Mouse (Mus musculus) gastrocnemius, adult 8-10 months (tissue): ENCODE measurements around the gene Msi2. TPM values are rescaled to one million over a fixed set of nuclear protein-coding genes. Genes with fewer than 3 reads are reported as not detected.

Source experiments
- DNase-seq, 2 experiments: peaks; one replicate each; pipeline ENCODE4 v3.0.0; 2022; ENCODE audit warnings: low spot score in 2 of 2
- total RNA-seq, 4 experiments: library from RNA; stranded (reverse); gene quantifications; 2 replicates each; pipeline ENCODE4 v1.2.4; 2022

Gene Msi2
- total RNA-seq: 100 to 1,000 TPM; 150 to 209 (median 176) TPM

DNA sequence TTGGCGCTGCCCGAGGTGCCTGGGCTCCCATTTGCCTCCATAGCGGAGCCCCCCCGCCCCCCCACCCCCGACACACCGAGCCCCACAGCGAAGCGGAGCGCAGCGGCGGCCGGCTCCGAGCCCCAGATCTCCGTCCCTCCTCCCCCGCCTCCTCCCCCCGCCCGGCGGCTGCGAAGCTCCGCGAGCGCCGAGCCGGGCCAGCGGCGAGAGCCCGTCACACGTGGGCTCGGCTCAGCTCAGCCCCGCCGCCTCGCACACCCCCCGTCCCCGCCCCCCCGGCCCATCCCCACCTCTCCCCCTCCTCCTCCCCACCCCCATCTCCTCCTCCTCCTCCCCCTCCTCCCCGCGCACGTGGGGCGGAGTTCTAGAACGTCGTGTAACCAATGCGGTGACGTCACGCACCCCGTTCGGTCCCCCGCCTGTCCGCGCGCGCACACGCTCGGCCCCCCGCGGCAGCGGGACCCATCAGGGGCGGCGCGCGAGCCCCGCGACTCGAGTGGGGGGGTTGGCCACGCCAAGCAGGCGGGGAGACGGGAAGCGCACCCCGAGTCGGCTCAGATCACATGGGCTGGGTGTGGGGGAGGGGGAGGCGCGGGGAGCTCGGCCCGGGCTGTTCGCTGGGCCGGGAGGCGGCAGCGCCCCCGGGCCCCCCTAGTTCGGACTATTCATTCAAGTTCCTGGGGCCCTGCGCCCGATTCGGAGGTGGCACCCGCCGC, at the start of gene Msi2:
TSS of gene Msi2 (minus strand) at position 464 of the 716 bp plus-strand sequence.
- DNase-seq: peak; percentile 86 to 88

DNA sequence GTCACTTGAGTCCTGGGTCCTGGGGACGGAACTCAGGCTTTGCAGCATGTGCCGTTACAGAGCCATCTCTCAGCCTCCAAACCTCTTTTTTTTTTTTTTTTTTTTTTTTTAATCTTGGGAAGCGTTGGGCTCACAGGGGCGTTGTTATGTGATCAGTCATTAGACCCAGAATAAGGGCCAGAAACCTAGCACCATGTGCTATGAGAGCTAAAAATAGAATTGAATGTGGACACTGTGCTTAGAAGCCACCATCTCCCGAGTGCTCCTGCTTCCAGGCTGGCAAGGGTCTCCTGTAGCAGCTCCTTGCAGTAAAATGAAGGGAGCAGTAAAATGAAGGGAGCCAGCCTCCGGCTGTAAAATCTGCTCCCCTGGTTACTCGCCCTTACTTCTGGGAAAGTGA, 47.3 kb upstream of the Msi2 start:
- DNase-seq: peak; percentile 15 to 19

DNA sequence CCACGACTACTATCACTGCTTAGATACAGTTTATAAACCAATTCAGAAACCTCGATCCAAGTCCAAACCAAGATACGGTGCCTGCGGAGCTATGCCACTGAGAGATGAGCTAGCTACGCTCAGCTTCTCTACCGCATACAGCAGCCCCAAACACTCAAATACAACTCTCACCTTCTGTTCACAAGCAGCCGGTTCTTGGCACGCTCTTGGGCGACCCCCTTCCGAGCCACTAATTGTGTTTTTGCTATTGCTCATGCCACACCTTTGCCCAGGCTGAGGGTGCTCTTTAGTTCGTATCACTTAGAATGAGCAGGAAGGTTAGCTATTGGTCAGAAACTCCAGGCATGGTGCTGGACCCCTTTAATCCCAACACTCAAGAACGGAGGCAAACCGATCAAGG, 45.1 kb upstream of the Msi2 start:
- DNase-seq: no peak

DNA sequence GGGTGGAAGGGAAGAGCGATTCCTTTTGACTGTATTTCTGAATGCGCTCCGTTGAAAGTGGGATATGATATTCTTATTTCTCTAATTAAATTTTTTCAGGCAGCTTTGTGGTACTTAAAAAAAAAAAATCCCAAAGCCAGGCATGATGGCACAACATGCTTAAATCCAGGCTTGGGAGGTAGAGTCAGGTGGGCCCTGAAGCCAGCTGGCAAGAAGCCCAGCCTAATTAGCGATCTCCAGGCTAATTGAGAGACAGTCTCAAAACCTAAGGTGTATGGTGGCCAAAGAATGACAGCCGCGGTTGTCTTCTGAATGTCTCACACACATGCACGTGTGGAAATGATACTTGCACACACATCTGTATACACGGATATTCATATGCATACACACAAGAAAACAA, 41.2 kb upstream of the Msi2 start:
- DNase-seq: no peak

DNA sequence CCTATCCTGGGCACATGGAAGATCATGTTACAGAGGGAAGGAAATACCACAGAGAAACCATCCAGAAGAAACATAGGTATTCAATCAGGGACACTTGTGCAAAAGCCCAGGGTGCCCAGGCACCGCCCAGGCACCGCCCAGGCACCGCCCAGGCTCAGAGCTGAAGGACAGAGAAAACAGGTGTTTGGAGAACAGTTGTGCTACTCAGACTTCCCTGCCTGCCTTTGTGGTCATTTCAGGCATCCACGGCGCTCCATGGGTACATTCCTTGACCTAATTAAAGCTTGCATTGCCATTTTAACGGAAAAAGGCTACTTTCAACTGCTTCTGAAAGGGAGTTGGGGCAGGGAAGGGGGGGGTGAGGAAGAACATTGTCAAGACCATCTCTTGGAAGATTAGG, 40.1 kb upstream of the Msi2 start:
- no peak for DNase-seq

DNA sequence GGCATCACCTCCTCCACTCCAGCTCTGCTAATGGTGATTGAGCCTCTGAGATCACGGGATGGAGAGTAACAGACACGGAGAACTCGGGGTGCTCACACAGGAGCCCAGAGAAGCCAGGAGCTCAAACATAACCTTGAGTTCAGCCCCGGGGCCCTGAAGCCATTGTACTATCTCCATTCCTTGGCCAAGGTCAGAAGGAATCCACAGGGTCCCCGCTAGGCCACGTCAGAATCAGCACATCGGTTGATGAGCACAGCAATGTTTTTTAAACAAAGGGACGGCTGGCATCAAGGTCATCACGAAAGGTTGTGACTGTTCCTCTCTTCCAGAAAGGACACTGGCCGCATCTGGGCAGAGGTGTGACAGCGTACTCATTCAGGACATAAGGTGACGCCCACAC, 27.0 kb upstream of the Msi2 start:
- no peak for DNase-seq

DNA sequence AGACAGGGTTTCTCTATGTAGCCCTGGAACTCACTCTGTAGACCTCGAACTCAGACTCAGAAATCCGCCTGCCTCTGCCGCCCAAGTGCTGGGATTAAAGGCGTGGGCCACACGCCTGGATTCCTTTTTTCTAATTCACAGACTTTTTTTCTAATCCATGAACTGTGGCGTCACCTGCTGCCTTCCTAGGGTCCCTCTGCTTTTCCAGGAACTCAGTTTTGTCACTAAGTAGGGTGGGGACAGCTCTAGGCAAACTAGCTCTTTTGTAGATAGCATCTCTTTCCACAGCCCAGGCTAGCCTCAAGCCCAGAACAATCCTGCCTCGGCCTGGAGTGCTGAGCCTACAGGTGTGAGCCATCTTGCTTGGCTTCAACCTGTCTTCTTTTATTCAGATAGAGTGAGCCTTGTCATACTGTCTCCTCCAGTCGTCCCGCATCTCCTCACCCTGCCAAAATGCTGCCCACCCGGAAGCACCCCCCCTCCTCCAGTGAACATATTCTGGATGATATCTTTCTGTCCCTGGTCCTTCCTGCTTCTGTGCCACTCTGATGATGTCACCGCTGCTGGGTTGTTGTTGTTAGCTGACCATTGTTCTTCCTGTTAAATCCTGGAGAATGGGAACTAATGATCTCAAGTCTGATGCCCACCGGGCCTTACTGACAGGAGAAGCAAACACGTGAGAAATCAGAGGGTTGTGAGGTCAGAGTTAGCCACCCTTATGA, 21.4 kb upstream of the Msi2 start:
- DNase-seq: no peak

DNA sequence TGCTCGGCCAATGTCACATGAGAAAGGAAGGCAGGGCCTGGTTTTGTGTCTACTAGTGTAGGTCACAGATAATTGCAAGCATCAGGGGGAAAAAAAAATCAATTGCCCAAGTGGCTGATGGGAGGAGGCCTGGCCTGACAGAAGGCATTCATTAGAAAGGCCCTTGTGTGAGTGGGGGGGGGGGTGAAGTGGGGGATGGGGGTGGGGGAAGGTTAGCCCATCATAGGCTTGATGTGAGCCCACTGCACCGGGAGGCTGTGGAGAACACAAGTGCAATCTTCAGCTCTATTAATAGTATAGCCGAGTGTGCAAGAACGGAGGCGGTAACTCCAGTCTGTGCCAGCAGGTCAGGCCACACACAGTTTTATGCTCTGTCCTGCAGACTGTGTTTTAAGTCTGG, 11.1 kb upstream of the Msi2 start:
- peak in 1 of 2 experiments; percentile 12 for DNase-seq

DNA sequence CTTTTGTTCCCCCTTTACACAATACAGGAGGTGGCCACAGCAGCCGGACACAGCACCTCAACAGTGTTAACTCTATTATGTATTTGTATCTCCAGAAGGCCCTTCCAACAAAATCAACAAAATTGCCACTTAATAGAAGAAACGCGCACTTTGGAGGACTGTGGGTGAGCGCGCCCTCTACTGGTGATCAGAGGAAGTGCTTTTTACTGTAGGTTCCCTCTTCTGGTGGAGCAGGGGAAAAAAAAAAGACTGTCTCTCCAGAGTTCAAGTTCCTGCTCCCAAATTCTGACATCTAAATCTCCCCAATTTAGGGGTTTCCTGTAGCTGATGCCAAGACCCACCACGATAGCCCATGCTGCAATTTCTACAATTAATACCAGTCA, 10.2 kb upstream of the Msi2 start:
- peak in 1 of 2 experiments; percentile 55 for DNase-seq

DNA sequence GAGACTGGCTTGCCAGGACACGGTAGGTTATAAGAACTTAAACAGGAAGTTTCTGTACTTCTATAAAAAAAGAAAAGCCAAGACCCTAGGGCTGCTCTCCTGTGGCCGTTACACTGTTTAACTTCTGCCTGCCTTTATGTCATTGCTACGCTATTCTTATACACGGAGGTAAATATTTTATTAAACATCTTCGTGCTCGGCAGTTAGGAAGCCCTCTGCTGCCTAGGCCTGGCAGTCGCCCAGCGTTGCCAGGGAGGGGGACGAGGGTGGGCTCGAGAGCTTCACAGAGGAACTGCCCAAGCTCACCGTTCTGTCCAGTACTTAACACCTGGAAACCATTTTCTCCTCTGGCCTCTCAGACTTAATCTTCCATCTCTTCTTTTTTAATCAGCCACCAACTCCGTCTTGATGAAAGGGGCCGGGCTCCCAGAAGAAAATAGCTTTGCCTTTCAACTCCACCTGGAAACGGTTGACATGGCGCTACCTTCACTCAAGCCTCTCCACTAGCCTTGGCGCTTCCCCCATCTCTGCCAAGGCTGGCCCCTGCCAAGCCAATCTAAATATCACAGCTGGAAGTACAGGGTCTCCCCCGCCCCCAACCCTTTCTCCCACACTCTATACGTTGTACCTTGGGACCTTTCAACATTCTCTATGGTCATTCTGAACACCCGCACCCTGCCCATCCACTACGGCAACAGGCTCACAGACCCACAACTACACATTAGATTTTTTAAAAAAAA, 9.6 kb upstream of the Msi2 start:
- DNase-seq: no peak

DNA sequence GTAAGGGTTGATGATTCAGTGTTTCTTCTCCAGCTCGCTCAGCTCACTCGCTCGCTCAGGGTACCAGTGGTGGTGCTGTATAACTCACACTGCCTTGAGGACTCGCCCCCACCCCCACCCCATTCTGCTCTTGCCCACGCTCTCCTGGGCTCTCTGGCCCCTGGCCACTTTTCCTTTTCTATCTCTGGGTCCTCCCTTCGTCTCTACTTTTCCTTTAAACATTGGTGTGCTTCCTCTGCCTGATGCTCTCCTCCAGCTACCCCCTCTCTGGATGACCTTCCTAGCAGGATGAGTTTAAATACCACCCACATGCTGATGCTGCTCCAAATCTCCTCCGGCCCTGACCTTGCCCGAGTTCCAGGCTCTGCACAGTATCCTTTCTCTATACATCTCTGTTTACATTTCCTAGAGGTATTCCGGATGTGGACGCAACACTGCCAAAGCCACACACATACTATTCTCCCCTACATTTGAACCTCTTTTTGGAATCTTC, 2.9 kb upstream of the Msi2 start:
- DNase-seq: no peak

DNA sequence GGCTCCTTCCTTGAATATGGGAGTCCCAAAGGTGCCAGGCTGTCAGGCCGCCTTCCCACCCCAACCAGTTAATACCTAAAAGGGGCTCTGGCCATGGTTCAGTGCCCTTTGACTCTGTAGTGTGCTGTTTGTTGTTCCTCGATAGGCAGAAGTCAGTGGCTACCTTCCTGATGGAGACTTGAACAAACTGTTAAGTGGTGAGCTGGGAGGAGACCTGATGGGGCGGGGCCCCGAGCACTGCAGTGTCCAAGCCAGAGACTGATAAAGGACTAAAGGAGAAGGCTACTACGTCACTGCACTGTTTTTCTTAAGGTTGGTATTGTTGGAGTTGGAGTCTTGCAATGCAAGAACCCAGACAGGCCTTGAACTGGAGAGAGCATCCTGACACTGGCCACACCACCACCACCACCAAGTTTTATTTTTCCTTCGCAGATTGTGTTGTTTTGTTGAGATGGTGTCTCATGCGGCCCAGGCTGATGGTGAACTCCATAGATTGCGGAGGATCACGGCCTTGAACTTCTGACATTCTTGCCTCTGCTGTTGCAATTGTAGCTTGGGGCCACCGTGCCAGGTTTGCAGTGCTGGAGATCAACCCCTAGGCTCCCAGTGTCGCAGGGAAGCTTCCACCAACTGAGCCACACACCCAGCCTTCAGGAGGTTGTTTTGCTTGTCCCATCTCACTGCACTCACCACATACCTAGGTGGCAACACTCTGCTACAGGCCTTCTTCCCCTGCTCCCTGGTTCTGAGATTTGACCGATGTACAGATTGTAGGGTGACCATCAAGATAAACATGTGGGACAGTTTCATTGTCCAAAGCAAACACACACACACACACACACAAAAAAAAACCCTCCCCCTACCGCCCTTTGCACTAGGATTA, 2.2 kb upstream of the Msi2 start:
- DNase-seq: no peak

DNA sequence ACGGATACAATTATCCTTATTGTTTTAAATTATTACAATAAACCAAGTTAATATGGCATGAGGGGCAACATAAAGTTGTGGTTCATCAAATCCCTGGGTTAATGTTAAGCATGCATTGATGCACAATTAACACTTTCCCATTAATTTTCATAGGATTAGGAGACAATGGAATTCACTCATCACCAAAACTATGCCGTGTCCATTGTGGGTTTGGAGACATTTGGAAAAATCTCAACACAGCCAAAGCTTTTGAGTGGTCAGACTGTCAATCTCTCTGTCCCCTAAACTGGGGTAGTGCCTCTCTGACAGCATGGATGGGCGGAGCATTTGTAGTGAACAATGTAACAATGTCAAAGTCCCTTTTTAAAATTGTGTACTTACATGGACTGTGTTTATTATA, 1.3 kb upstream of the Msi2 start:
- DNase-seq: no peak

DNA sequence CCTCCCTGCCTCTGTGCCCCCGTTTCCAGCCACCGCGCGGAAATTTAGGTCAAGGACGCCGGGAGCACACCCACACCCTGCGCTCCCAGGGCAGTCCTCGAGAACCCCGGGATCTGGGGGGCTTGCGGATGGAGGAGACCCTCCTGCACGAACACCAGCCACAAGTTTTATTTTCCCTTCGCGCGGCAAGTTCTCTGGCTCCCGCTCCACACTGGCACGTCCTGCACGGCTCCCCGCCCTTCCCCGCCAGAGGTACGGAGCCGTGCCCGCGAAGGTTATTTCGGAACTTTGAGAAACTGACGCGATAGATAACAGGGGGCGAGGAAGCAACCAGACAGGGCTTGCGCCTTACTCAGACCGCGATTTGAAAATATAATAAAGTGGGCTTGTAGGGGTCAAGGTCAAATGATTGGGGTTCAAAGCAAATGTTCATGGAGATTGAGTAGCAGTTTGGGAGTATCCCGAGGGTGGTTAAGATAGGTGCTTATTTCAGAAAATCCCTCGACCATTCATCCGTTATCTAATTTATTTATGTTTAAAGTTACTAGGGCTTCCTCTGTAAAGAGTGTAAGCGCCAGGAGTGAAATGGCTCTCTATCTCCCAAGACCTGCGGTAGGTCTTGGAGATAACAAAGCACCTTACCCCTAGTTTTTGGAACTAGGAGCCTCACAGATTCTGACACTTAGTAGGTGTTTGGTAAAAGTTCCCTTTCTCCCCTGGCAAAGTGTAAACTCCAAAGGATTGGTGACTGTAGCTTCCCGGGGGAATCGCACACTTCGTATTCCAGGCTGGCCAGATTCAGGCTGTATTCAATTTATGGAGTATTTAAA, 668 bp upstream of the Msi2 start:
- DNase-seq: no peak

DNA sequence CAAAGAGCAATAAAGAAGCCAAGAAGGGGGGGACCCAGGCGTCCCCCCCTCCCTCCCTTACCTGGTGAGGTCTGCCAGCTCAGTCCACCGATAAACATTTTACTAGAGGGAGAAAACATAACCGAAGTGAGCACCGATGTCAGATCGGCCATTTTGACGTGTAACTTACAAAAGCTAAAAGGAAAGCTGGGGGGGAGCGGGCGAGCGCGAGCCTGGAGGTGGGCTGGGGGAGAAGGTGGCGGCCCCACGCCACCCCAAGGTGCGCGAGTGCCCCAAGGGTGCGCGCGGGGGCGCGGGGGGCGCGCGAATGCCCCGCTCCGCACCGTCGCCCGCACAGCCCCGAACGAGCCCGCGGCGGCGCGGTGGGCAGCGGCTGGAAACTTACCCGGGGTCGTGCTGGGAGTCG, 666 bp downstream of the Msi2 start:
- no peak for DNase-seq

DNA sequence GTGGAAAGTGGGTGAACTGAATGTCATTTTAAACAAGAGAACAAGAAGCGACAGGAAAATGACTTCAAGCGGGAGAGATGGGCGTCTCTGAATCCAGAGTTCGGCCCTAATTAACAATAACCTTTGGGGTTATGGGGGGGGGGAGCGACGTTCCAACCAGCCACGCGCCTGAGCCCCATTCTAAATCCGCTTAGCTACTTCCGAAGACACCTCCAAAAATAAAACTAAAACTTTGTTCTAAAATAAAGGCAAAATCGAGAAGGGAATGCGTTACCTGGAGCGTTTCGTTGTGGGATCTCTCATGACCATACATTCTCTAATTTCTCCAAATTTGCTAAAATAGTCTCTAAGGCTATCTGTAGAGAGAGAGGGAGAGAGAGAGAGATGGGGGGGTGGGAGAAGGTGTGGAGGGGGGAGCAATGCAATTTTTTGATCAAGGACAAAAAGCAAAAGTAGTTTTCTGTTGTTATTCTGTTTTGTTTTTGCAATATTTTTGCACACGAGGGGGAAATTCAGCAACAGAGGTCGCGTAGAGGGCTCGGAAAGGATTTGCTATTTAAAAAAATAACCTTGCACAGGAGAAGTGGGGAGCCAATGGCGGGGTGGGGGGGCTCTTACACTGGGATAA, 1.2 kb downstream of the Msi2 start:
- no peak for DNase-seq

DNA sequence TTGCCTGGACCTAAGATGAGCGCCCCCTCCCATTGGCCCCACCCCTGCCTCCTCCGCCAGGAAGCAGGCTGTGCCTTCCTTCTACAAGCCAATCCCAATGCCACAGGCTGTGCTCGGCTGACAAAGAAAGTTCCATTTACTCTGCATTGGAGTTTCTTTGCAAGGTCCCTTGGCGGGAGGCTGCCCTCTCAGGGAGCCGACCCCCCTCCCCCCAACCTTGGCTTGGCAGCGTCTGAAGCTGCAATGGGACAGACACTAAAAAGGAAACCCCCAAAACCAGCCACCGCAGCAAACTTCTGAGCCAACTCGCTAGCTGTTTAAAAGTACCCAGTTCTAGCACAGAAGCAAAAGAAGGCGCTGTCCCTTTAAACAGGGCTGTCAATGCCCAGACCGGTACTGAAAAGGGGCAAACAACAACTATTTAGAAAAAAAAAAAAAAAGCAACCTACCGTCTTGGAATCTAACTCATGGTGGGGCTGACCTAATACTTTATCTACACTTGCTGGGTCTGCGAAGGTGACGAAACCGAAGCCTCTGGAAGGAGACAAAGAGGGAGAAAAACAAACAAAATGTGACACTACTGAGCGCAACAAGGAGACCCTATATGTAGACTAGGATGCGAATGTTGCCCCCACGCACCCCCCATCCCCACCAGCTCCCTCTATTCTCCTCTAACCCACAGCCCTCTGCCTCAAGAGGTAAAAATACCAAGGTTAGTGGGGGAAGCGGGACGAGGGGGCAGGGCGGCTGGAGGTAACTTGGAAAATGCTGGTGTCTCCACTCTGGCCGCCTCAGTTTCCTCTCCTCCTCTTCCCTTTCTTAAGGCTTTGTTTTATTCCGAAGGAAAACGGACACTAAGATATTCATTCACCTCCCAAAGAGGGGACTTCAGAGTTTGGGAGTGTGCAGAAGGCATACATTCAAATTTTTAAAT, 2.0 kb downstream of the Msi2 start:
- DNase-seq: no peak

DNA sequence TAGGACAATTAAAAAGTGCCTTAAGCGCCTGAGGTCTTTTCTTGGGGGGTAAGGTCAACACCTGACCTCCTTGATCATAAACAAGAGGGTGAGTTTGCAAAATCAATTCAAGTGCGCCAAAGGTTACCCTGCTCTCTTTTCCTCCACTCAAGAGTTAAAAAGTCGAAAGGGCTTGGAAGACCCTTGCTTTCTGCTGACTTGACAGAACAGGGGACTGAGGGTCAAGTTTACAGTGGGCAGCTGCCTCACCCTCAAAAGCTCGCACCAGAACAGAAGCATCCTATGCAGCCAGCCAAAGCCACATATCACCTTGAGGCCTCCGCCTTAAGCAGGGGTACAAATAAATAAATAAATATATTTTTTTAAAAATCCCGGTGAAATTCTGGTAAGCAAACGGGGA, 3.0 kb downstream of the Msi2 start:
- no peak for DNase-seq

DNA sequence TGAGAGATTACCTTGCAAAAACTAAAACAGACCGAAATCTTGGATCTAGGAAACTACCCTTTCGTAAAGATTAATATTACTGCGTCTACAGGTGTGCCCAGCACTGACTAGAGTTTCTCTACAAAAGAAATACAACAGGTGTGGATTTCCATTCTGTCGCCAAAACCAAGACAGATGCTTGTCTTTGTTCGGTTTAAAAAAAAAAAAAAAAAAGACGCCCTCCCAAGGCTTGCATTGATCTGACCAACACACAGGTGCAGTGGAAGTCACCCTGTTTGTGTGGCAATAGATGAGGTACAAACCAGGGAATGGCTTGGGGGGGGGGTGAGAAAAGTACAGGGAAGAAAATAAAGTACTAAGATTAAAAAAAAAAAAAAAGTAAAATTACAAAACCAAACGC, 4.2 kb downstream of the Msi2 start:
- DNase-seq: no peak
